Mouse (Mus musculus): ENCODE measurements at regions not wholly inside any gene's neighbourhood (a gene's known extent, or its start where the extent isn't known, plus 50 kb on each side); places are given as distances from the start of the nearest gene placed in this dataset.
"Not testable (repeated sequence)": the region's sequence is repeated elsewhere in the genome, so short reads cannot be mapped to it uniquely, and the experiment has no call there.

DNA sequence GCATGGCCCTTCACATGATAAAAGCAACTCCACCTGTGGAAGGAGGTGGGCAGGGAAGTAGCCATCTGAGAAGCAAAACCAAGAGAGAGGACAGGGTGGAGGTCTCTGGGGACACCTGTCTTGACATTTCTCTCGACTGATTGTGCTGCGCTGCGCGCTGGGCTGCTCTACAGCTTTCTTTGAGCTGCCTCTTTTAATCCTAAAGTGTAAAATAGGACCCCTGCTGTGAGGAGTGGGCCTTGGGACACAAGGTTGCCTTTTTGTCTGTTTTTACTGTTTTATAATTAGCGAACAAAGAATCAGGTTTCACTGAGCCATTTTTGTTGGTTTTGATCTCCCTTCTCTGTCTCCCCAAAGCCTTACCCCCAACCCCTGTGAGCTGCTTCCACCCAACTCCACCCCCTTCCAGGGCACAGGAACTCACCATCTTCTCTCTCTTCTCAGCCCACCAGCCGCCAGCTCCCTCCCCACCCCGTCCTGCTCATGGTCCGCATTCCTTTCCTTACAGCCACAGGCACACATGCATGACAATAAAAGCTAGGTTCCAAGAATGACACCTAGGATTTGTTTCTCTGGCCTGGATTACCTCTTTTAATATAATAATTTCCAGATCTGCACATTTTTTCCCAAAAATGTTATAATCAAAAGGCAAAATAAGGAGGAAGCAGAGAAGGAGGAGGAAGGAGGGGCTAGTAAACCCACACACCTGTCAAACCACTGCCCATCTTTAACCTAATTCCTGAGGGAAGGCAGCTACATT is 57.3 kb downstream of the Cbln4 start:
- Histone ChIP-seq H3K27me3 (ENCODE audit: low read depth, poor library complexity, severe bottlenecking) (no peaks in the 10 kb centered on the region), H3K4me3 (no peak overlapping the region), H3K9me3 (replicated peaks) (no peaks in the 10 kb centered on the region), H3K36me3 (no peaks in the 10 kb centered on the region), H3K4me1 (peaks cover 20% of the 10 kb centered on the region), H3K27ac (replicated peaks) (no peak overlapping the region)
- WGBS, result 5% methylated on average over 8 of the region's 8 CpGs
- no peak for DNase-seq (ENCODE audit: low spot score)

DNA sequence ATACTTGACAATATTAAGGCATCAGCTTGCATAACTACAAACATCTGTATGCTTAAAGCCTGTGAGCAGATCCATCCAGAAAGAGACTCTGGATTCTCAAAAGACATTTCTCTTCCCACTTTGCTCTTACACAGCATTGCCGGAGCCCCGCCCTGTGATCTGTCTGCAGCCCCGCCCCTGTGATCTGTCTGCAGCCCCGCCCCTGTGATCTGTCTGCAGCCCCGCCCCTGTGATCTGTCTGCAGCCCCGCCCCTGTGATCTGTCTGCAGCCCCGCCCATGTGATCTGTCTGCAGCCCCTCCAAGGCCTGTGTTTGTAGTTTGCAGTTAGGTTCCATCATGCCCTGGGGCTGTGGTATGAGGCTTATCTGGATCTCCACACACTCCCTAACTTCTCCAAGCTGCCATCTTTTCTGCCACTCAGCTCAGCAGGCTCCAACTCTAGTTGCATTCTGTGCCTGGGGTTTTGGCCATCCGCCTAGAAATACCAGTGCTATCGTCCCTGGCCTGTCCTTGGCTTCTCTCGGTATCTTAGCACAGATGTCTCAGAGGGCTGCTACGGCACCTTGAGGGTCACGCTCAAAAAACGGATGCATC is 73.9 kb downstream of the Cbln4 start:
- WGBS, result 75% methylated on average over 13 of the region's 13 CpGs
- Histone ChIP-seq H3K4me3 (no peak overlapping the region), H3K9me3 (replicated peaks) (no peaks in the 10 kb centered on the region), H3K36me3 (no peaks in the 10 kb centered on the region), H3K27me3 (ENCODE audit: low read depth, poor library complexity, severe bottlenecking) (no peaks in the 10 kb centered on the region), H3K27ac (replicated peaks) (no peak overlapping the region), H3K4me1 (no peaks in the 10 kb centered on the region)
- no peak for DNase-seq (ENCODE audit: low spot score)

DNA sequence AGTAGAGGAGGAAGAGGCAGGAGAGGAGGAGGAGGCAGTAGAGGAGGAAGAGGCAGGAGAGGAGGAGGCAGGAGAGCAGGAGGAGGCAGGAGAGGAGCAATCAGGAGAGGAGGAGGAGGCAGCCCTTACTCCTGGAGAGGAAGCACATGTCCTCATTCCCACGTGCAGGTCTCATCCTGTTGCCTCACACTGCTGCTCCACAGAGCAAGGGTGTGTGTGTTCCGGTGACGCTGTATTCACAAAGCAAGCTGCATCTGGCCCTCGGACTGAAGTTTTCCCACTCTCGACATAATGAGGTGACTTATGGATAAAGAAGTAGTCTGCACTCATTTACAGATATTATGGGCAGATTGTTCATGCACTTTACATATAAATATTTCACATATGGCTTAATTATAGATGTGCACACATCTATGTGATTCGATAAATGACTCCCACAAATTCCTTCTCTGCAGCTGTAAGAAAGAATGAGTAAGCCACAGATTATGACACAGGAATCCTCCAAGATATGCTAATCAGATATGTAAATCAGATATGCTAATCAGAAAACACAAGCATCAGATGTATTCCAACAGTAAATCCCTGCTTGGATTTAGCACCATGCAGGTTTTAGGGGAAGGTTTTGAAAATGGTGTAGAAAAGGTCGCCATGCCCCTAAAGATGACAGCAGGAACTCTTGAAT is 96.6 kb downstream of the Cbln4 start:
- H3K9me3 ChIP-seq (replicated peaks), result no peaks in the 10 kb centered on the region
- H3K4me3 ChIP-seq, result no peak overlapping the region
- H3K4me1 ChIP-seq, result no peaks in the 10 kb centered on the region
- DNase-seq (ENCODE audit: low spot score), result no peak
- no peaks in the 10 kb centered on the region for H3K36me3 ChIP-seq
- 89% methylated on average over 7 of the region's 7 CpGs for WGBS
- H3K27ac ChIP-seq (replicated peaks), result no peak overlapping the region
- no peaks in the 10 kb centered on the region for H3K27me3 ChIP-seq (ENCODE audit: low read depth, poor library complexity, severe bottlenecking)

DNA sequence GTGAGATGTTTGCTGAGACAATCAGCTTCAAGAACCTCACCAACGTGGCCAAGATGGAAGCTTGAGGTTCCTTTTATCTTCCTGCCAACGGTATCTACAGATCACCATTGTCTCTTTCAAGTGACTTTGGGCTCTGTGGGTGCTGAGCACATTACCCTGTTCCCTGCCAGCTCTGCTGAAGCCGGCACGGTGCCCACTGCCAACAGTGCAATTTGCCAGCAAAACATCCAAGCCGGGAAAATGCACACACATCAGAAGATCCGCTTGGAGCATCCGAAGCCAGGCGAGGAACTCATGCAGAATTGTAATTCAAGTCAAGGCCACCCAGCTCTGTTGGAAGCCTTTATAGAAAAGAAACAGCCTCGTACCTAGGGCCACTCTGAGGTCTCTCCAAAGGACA is 100.6 kb downstream of the Cbln4 start:
- no peak for DNase-seq (ENCODE audit: low spot score)
- Histone ChIP-seq H3K27ac (replicated peaks) (no peak overlapping the region), H3K27me3 (ENCODE audit: low read depth, poor library complexity, severe bottlenecking) (no peaks in the 10 kb centered on the region), H3K9me3 (replicated peaks) (no peaks in the 10 kb centered on the region), H3K36me3 (no peaks in the 10 kb centered on the region), H3K4me1 (no peaks in the 10 kb centered on the region), H3K4me3 (no peak overlapping the region)
- WGBS, result 85% methylated on average over 9 of the region's 9 CpGs

DNA sequence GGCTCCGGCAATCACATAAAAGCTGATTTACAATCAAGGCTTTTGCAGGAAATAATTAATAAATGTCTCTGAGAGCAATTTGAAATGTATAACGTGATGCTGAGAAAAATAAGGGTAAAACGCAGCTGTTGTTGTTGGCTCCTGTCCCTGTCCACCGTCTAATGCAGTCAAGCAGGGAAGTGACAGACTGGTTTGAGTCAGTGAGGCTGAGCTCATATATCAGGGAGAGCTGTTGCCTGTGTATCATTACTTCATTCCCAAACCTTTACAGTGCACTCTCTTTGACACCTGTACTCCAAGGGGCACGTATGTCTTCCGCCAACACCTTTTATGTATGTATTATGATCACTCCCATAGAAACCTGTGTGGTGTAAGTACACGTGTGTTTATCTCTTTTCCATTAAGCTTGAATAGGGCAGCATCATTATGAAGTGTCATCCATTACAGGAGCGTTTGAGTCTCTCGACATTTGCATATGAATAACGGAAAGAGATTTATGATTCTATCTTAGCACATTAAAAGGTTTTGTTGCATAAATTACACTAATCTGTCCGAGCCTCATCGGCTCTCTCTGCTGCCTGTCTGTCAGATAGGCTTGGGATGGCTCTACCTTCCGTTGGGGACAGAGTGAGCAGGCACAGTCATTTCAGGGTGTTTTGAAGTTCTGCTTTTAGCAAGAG is 107.5 kb downstream of the Cbln4 start:
- Histone ChIP-seq H3K4me1 (no peaks in the 10 kb centered on the region), H3K36me3 (no peaks in the 10 kb centered on the region), H3K27me3 (ENCODE audit: low read depth, poor library complexity, severe bottlenecking) (no peaks in the 10 kb centered on the region), H3K4me3 (no peak overlapping the region), H3K27ac (replicated peaks) (no peak overlapping the region), H3K9me3 (replicated peaks) (no peaks in the 10 kb centered on the region)
- DNase-seq (ENCODE audit: low spot score), result no peak
- 87% methylated on average over 13 of the region's 13 CpGs for WGBS

DNA sequence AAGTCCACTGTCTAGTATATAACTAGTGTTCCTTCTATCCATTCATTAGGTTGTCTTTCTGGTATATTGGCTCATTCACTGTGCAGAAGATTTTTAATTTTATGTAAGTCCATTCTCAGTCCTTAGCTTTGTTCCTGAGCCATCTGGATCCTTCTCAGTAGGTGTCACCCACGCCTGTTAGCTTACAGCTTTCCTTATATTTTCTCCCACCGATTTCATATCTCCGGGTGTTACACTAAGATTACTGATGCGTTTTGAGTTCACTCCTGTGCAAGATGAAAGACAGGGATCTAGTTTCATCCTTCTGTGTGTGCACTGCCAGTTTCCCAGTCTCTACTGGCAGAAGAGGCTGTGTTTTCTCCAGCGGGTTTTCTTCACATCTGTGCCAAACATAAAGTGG is 122.3 kb downstream of the Cbln4 start:
- H3K36me3 ChIP-seq, result no peaks in the 10 kb centered on the region
- no peak overlapping the region for H3K27ac ChIP-seq (replicated peaks)
- H3K4me3 ChIP-seq, result no peak overlapping the region
- whole genome bisulfite sequencing, result 93% methylated on average over 5 of the region's 5 CpGs
- 0 out of 2 replicates have a peak, but pooled peaks cover 3% of the 10 kb centered on the region for H3K9me3 ChIP-seq (replicated peaks)
- H3K4me1 ChIP-seq, result no peaks in the 10 kb centered on the region
- DNase-seq (ENCODE audit: low spot score), result no peak
- no peaks in the 10 kb centered on the region for H3K27me3 ChIP-seq (ENCODE audit: low read depth, poor library complexity, severe bottlenecking)

DNA sequence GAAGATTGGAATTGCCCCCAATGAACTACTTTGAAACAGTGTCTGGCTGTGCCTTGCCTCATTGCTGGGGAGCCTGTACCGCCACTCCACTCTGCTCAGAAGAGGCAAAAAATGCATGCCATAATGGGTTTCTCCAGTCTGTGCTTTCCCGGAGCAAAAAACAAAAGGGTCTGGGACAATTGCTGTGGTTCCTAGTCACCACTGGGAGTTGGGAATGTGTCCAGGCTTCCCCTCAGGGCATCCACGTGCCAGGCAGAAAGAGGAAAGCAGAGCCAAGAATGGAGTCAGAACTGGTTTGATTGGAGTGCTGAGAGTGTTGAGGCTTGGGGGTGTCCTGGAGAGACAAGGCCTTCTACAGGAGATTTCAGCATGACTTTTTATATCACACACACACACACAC is 156.0 kb downstream of the Cbln4 start:
- Histone ChIP-seq H3K4me1 (no peaks in the 10 kb centered on the region), H3K27me3 (ENCODE audit: low read depth, poor library complexity, severe bottlenecking) (no peaks in the 10 kb centered on the region), H3K27ac (replicated peaks) (no peak overlapping the region), H3K4me3 (no peak overlapping the region), H3K9me3 (replicated peaks) (no peaks in the 10 kb centered on the region), H3K36me3 (no peaks in the 10 kb centered on the region)
- no peak for DNase-seq (ENCODE audit: low spot score)
- WGBS, result 91% methylated on average over 3 of the region's 3 CpGs

DNA sequence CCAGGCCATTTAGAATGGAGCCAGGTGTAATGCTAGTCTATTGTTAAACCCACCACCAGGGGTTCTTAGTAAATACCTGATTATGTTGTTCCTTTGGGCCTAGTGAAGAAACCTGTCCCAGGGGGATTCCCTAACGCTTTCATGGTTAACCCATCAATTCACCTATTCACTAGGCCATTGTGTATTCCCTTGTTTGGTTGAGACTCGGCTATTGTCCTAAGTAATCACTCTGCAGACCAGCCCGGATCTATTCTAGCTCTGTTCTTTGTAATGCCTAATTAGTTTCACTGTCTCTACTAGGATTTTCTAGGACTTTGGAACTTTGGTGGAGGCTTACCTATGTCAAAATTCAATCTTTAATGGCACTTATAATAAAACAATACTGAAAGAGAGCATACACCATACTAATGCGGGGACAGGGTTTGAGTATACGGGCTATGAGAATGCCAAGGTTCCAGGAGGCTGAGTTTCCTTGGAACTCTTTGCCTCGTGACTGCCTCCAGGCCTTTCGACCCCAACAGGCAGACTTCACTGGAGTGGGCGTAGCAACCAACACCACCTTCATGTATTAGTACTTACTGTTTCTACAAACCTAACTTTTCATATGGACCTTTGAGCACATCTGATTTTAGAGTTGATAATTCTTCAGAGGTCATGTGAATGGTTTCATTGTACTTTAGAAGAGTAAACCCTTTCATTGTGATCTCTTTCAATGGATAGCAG is 163.9 kb downstream of the Cbln4 start:
- not testable (repeated sequence) for DNase-seq (ENCODE audit: low spot score); H3K36me3 ChIP-seq; H3K9me3 ChIP-seq (replicated peaks); H3K4me3 ChIP-seq; H3K27me3 ChIP-seq (ENCODE audit: low read depth, poor library complexity, severe bottlenecking); H3K4me1 ChIP-seq; H3K27ac ChIP-seq (replicated peaks)
- WGBS, result 75% methylated on average over 8 of the region's 8 CpGs

DNA sequence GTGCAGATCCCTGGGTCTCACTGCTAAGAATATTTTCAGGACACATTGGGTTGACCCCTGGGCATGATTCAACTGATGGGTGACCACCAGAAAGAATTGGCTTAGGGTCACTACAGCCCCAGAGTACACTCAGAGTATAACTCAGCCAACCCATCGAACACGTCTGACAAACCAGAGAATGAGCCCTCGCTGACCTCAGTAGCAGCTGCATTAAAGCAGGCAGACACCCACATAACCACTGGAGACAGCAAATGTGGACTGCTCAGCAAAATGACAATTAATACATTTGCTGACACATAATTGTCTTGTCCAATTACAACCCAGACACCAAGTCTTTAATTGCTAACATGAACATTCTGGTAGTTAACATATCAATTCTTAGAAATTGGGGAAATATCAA is 175.7 kb downstream of the Cbln4 start:
- H3K27me3 ChIP-seq (ENCODE audit: low read depth, poor library complexity, severe bottlenecking), result no peaks in the 10 kb centered on the region
- no peak overlapping the region for H3K27ac ChIP-seq (replicated peaks)
- no peak for DNase-seq (ENCODE audit: low spot score)
- 93% methylated on average over 3 of the region's 3 CpGs for WGBS
- H3K4me3 ChIP-seq, result no peak overlapping the region
- H3K4me1 ChIP-seq, result no peaks in the 10 kb centered on the region
- 0 out of 2 replicates have a peak, but pooled peaks cover 4% of the 10 kb centered on the region for H3K9me3 ChIP-seq (replicated peaks)
- H3K36me3 ChIP-seq, result no peaks in the 10 kb centered on the region

DNA sequence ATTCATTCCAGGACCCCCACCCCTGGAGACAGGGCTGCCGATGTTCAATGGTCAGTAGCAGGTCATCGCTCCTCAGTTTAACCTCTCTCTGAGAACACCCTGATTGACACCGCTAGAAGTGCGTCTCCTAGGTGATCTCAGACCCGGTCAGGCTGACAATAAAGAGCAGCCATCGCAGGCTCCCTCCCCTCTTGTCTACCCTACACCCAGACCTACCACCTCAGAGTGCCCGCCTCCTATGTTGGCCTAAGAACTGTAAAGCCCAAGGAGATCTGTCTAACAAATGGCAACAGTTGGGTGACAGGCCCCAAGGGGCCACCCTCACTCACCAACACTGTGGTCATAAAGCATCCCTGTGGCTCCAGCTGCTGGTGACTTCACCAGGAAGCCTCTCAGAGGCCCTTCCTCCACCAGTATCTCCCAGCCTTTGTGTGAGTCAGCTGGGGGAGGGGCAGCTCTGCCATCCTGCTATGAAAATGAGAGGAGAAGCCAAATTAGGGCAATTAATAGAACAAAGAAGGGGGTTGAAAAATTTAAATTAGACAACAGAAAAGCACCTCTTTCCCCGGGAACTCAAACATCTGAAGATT is 178.8 kb downstream of the Cbln4 start:
- no peaks in the 10 kb centered on the region for H3K27me3 ChIP-seq (ENCODE audit: low read depth, poor library complexity, severe bottlenecking)
- H3K27ac ChIP-seq (replicated peaks), result no peak overlapping the region
- WGBS, result 88% methylated on average over 8 of the region's 8 CpGs
- H3K9me3 ChIP-seq (replicated peaks), result 0 out of 2 replicates have a peak, but pooled peaks cover 4% of the 10 kb centered on the region
- H3K4me1 ChIP-seq, result no peaks in the 10 kb centered on the region
- no peak for DNase-seq (ENCODE audit: low spot score)
- H3K36me3 ChIP-seq, result no peaks in the 10 kb centered on the region
- no peak overlapping the region for H3K4me3 ChIP-seq

DNA sequence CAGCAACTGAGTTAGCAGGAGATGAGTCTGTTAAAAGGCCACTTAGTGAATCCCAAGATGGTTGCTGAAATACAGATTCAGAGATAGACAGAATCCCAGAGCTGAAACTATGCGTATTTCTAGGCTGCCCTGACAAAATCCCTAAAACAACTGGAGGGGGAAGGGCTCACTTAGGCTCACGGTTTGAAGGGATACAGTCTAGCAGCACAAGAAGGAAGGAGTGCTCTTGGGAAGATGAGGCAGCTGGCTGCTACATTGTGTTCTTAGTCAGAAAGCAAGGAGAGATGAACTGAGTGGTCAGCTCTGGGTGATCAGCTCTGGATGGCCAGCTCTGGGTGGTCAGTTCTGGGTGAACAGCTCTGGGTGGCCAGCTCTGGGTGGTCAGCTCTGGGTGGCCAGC is 180.6 kb downstream of the Cbln4 start:
- no peak for DNase-seq (ENCODE audit: low spot score)
- Histone ChIP-seq H3K27me3 (ENCODE audit: low read depth, poor library complexity, severe bottlenecking) (no peaks in the 10 kb centered on the region), H3K4me1 (no peaks in the 10 kb centered on the region), H3K27ac (replicated peaks) (no peak overlapping the region), H3K36me3 (no peaks in the 10 kb centered on the region), H3K9me3 (replicated peaks) (0 out of 2 replicates have a peak, but pooled peaks cover 4% of the 10 kb centered on the region), H3K4me3 (no peak overlapping the region)
- WGBS, result 89% methylated on average over 2 of the region's 2 CpGs

DNA sequence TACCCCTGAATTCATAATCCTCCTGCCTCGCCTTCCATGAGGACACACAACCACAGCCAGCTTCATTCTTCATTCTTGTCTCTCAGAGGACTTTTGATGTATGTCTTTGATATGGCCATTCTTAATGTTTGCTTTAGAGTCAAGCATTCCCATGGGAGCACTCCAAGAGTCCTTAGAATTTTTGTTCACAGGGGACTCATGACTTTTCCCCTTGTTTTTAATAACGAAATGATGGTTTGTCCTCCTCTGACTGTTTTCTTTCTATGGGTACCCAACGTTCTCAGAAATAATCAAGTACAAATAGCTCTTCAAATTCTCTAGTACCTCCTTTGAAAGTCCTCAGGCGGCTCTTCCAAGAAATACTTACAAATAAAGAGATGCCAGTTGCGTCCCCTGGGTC is 184.4 kb downstream of the Cbln4 start:
- WGBS, result 70% methylated on average over 5 of the region's 5 CpGs
- no peak for DNase-seq (ENCODE audit: low spot score)
- Histone ChIP-seq H3K4me3 (no peak overlapping the region), H3K4me1 (no peaks in the 10 kb centered on the region), H3K9me3 (replicated peaks) (no peaks in the 10 kb centered on the region), H3K27me3 (ENCODE audit: low read depth, poor library complexity, severe bottlenecking) (no peaks in the 10 kb centered on the region), H3K27ac (replicated peaks) (no peak overlapping the region), H3K36me3 (no peaks in the 10 kb centered on the region)

Data from midbrain, embryonic 10.5 days (tissue).